Mouse (Mus musculus) spleen, adult 2 months (tissue): ENCODE measurements at regions not wholly inside any gene's neighbourhood (a gene's known extent, or its start where the extent isn't known, plus 50 kb on each side); places are given as distances from the start of the nearest gene placed in this dataset.

Experiments
- DNase-seq, 2 experiments: peaks; one replicate each; pipeline versions ENCODE4 v3.0.0 to v3.0.0-alpha.2; 2012 to 2021; ENCODE audit warnings: low spot score in 2 of 2, low read depth in 1 of 2
- H3K27ac ChIP-seq: fragments of 200-500 bp; 2 replicates; pipeline ENCODE4 v1.5.1; 2012; ENCODE audit warnings: low read length, inconsistent platforms; ENCODE audit not compliant: insufficient read depth
- H3K27me3 ChIP-seq: fragments of 200-500 bp; 2 replicates; pipeline ENCODE4 v1.6.1; 2012; ENCODE audit warnings: mild to moderate bottlenecking, moderate library complexity, low read length, inconsistent platforms; ENCODE audit not compliant: control insufficient read depth, insufficient read depth
- H3K36me3 ChIP-seq: fragments of 200-500 bp; 2 replicates; pipeline ENCODE4 v1.6.1; 2012; ENCODE audit warnings: mild to moderate bottlenecking, low read length, inconsistent platforms; ENCODE audit not compliant: control insufficient read depth, insufficient read depth
- H3K4me1 ChIP-seq: fragments of 200-500 bp; 2 replicates; pipeline ENCODE4 v1.6.1; 2011; ENCODE audit warnings: inconsistent platforms; ENCODE audit not compliant: control insufficient read depth, insufficient read depth, insufficient read length
- H3K4me3 ChIP-seq: fragments of 200-500 bp; 2 replicates; pipeline ENCODE4 v1.5.1; 2011; ENCODE audit warnings: mild to moderate bottlenecking, inconsistent platforms; ENCODE audit not compliant: insufficient read depth, insufficient read length; ENCODE audit errors: extremely low read depth
- CTCF ChIP-seq: fragments of 200-500 bp; IDR thresholded peaks from 2 replicates; pipeline ENCODE4 v1.5.1; 2011; ENCODE audit warnings: mild to moderate bottlenecking, inconsistent platforms; ENCODE audit not compliant: insufficient read depth, insufficient read length, insufficient replicate concordance; ENCODE audit errors: extremely low read depth
- POLR2A ChIP-seq: fragments of 200-500 bp; IDR thresholded peaks from 2 replicates; pipeline ENCODE4 v1.6.1; 2011; ENCODE audit warnings: low read depth, low read length, inconsistent platforms
- WGBS: fragments of 180-500 bp; shearing (Covaris S2); methylation state at CpG from one replicate; pipeline ENCODE4 v1.1.7; 2018; 5-methylcytosine and 5-hydroxymethylcytosine counted together

GRCm38 (mm10) chr19:26475197-26475596 is 129.7 kb upstream of the Smarca2 start:
- H3K27me3 ChIP-seq, result no peaks in the 10 kb centered on the region
- 87% methylated on average over 2 of the region's 2 CpGs for WGBS
- TF ChIP-seq POLR2A (no peak), CTCF (no peak)
- no peaks in the 10 kb centered on the region for H3K4me1 ChIP-seq
- H3K27ac ChIP-seq, result no peak overlapping the region
- no peak for DNase-seq
- H3K36me3 ChIP-seq, result no peaks in the 10 kb centered on the region
- no peak overlapping the region for H3K4me3 ChIP-seq

DNA sequence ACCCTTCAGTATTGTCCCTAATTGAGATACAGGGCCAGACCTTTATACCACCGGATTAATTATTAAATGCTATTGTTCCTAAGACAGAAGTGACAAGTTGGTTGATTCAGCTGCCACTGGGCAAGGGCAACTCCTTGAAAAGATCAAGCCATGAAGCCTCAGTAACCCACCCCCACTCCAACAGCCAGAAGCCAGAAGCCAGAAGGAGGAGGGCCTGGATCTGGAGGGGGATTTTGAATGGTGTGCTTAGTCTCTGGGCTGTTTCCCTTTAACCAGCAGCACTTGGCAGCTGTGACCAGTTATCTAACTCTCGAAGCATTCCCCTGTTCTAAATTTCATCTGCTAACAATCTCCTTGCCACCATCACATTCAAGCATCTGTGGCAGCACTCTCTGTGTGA is 129.1 kb upstream of the Smarca2 start:
- H3K4me1 ChIP-seq, result no peaks in the 10 kb centered on the region
- no peak overlapping the region for H3K27ac ChIP-seq
- TF ChIP-seq POLR2A (no peak), CTCF (no peak)
- H3K27me3 ChIP-seq, result no peaks in the 10 kb centered on the region
- no peak for DNase-seq
- 79% methylated on average over 2 of the region's 2 CpGs for WGBS
- H3K36me3 ChIP-seq, result no peaks in the 10 kb centered on the region
- H3K4me3 ChIP-seq, result no peak overlapping the region

- DNase-seq, result no peak
- H3K36me3 ChIP-seq, result no peaks in the 10 kb centered on the region
- H3K4me1 ChIP-seq, result no peaks in the 10 kb centered on the region
- 81% methylated on average over 16 of the region's 16 CpGs for WGBS
- H3K27ac ChIP-seq, result no peak overlapping the region
- no peak overlapping the region for H3K4me3 ChIP-seq
- no peak for TF ChIP-seq POLR2A
- TF ChIP-seq CTCF, result no peak
- H3K27me3 ChIP-seq, result no peaks in the 10 kb centered on the region
Observed at GRCm38 (mm10) chr19:26478055-26478737, 126.7 kb upstream of the Smarca2 start.

DNA sequence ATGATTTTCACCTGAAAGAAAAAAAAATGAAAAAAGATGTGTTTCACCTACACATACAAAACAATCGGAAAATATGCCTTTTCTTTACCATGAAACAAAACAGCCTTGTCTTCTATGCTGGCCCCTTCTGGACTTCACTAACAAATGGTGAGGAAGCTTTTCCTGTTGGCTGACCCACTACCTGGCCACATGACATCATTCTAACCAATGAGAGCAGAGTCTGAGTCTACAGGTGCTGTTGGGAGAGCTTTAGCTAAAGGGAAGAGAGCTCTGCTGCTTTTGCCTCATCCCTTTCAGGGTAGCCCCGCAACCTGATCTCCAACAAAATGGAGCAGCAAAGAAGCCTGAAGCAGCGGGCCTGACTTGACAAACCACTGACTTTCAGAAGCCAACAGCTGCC is 120.5 kb upstream of the Smarca2 start:
- TF ChIP-seq CTCF, result no peak
- no peak for TF ChIP-seq POLR2A
- WGBS, result 86% methylated on average over 3 of the region's 3 CpGs
- H3K27ac ChIP-seq, result no peak overlapping the region

GRCm38 (mm10) chr19:26492806-26493205 is 112.0 kb upstream of the Smarca2 start:
- no peak overlapping the region for H3K27ac ChIP-seq
- H3K4me3 ChIP-seq, result no peak overlapping the region
- 65% methylated on average over 2 of the region's 2 CpGs for WGBS

More for the DNA sequence above, 120.5 kb upstream of the Smarca2 start:
- no peaks in the 10 kb centered on the region for H3K4me1 ChIP-seq
- no peaks in the 10 kb centered on the region for H3K36me3 ChIP-seq
- H3K27me3 ChIP-seq, result no peaks in the 10 kb centered on the region
- no peak for DNase-seq
- H3K4me3 ChIP-seq, result no peak overlapping the region

GRCm38 (mm10) chr19:26501064-26501463 is 103.8 kb upstream of the Smarca2 start:
- H3K27ac ChIP-seq, result no peak overlapping the region
- no peaks in the 10 kb centered on the region for H3K36me3 ChIP-seq
- no peaks in the 10 kb centered on the region; the same call in 1 of the 2 replicates for H3K4me1 ChIP-seq
- H3K4me3 ChIP-seq, result no peak overlapping the region
- H3K27me3 ChIP-seq, result no peaks in the 10 kb centered on the region
- no peak for DNase-seq
- TF ChIP-seq CTCF (no peak), POLR2A (no peak)

More at GRCm38 (mm10) chr19:26492806-26493205, 112.0 kb upstream of the Smarca2 start:
- TF ChIP-seq CTCF, result no peak
- TF ChIP-seq POLR2A, result no peak
- Histone ChIP-seq H3K36me3 (no peaks in the 10 kb centered on the region), H3K27me3 (no peaks in the 10 kb centered on the region), H3K4me1 (no peaks in the 10 kb centered on the region)
- DNase-seq, result no peak

DNA sequence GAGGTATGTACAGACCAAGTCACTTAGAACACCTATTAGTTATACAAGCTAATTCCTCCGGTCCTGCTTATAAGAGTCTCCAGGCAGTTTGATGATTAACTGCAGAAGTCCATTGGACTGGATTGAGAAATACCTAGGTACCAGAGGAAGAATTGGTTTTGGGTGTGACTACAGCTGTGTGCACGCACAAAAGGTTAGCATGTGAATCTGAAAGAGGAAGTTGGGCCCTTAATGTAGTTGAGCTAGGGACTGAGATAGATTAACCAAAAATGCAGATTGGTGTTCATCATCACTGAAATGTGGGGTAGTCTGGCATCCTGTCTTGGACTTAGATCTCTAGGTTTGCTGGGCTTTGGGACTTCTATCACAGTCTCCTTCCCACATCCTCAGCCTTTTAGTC is 100.8 kb upstream of the Smarca2 start:
- no peak overlapping the region for H3K4me3 ChIP-seq
- WGBS, result 44% methylated on average over 2 of the region's 2 CpGs
- DNase-seq, result no peak
- H3K4me1 ChIP-seq, result no peaks in the 10 kb centered on the region; the same call in 1 of the 2 replicates
- no peaks in the 10 kb centered on the region for H3K27me3 ChIP-seq
- H3K27ac ChIP-seq, result no peak overlapping the region
- TF ChIP-seq CTCF (no peak), POLR2A (no peak)
- H3K36me3 ChIP-seq, result no peaks in the 10 kb centered on the region
